Mouse (Mus musculus): ENCODE data around the gene Cops7b.

GRCm38 (mm10) chr1:86629936-86630335 lies 47.2 kb downstream of the Cops7b start:
- TF ChIP-seq CTCF (IDR thresholded peaks at IDR 0.05; ENCODE audit: low read depth, low read length) (no peak), POLR2A (IDR thresholded peaks at IDR 0.05; ENCODE audit: extremely low read depth, insufficient read depth, low read length) (no peak)
